Mouse (Mus musculus) limb, embryonic 15.5 days (tissue): ENCODE measurements around the gene Pabpn1l. TPM values are rescaled to one million over a fixed set of nuclear protein-coding genes. Genes with fewer than 3 reads are reported as not detected.

Experiments used
- ATAC-seq: fragments of 200-750 bp; cut with Nextera tagmentation; 2 replicates; pipeline ENCODE4 v1.8.0; 2017; ENCODE audit warnings: low read depth, moderate TSS enrichment; ENCODE audit not compliant: insufficient number of reproducible peaks, low FRiP score, low TSS enrichment
- H3K27ac ChIP-seq: fragments of 300-500 bp; sonication (generic); 2 replicates; pipeline ENCODE4 v1.5.1; 2015; ENCODE audit warnings: moderate library complexity, mild to moderate bottlenecking, inconsistent platforms
- H3K27me3 ChIP-seq: fragments of 300-500 bp; sonication (generic); 2 replicates; pipeline ENCODE4 v1.6.1; 2015; ENCODE audit warnings: inconsistent platforms
- H3K36me3 ChIP-seq: fragments of 300-500 bp; sonication (generic); 2 replicates; pipeline ENCODE4 v1.6.1; 2015; ENCODE audit warnings: inconsistent platforms
- H3K4me1 ChIP-seq: fragments of 300-500 bp; sonication (generic); 2 replicates; pipeline ENCODE4 v1.6.1; 2015; ENCODE audit warnings: inconsistent platforms
- H3K4me2 ChIP-seq: fragments of 300-500 bp; sonication (generic); 2 replicates; pipeline ENCODE4 v1.6.1; 2015; ENCODE audit warnings: mild to moderate bottlenecking, inconsistent platforms
- H3K4me3 ChIP-seq: fragments of 300-500 bp; sonication (generic); 2 replicates; pipeline ENCODE4 v1.5.1; 2015; ENCODE audit warnings: mild to moderate bottlenecking, inconsistent platforms
- H3K9ac ChIP-seq: fragments of 300-500 bp; sonication (generic); 2 replicates; pipeline ENCODE4 v1.6.1; 2015; ENCODE audit warnings: inconsistent platforms
- H3K9me3 ChIP-seq: fragments of 300-500 bp; sonication (generic); 2 replicates; pipeline ENCODE4 v1.6.1; 2016; ENCODE audit warnings: inconsistent platforms
- WGBS: fragments of 180-500 bp; shearing (Covaris S2); methylation state at CpG from one replicate; pipeline ENCODE4 v1.1.7; 2015; 5-methylcytosine and 5-hydroxymethylcytosine counted together
- microRNA-seq: library from miRNA; unstranded; fragments of <30 nt; microRNA quantifications from one replicate; pipeline ENCODE4, GENCODE M21; 2016
- polyA plus RNA-seq: library from polyadenylated mRNA; unstranded; fragments of >200 nt; fragmentation: Nextera tagmentation; extraction: Ambion mirVana; gene quantifications from 2 replicates; pipeline ENCODE4 v1.2.1, GENCODE M21; 2015

Pabpn1l gene
- polyA plus RNA-seq, 1 experiment from 2014 or later: not detected

DNA sequence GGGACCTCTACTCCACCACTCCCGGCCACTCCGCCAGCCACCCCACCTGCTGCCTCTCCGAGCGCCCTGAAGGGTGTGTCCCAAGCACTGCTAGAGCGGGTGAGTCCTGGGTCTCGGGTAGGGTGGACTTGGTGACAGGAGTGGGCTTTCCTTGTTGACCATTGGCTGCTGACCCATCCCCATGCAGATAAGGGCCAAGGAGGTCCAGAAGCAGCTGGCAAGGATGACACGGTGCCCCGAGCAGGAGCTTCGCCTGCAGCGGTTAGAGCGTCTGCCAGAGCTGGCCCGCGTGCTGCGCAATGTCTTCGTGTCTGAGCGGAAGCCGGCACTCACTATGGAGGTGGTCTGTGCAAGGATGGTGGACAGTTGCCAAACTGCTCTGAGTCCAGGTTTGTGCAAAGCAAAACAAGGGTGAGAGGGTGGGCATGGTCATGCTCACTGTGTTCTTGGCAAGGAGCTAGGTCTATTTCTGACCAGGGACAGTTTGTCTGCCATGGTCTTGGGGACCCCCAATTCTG is 50.7 kb downstream of the Pabpn1l start:
- 91% methylated on average over 17 of the region's 17 CpGs for WGBS
- Histone ChIP-seq H3K27ac (no peak overlapping the region), H3K9me3 (no peaks in the 10 kb centered on the region), H3K4me3 (no peak overlapping the region), H3K9ac (no peak overlapping the region), H3K4me1 (peaks cover 49% of the 10 kb centered on the region), H3K36me3 (peaks cover 53% of the 10 kb centered on the region), H3K4me2 (no peak overlapping the region), H3K27me3 (no peaks in the 10 kb centered on the region)
- ATAC-seq: no peak

DNA sequence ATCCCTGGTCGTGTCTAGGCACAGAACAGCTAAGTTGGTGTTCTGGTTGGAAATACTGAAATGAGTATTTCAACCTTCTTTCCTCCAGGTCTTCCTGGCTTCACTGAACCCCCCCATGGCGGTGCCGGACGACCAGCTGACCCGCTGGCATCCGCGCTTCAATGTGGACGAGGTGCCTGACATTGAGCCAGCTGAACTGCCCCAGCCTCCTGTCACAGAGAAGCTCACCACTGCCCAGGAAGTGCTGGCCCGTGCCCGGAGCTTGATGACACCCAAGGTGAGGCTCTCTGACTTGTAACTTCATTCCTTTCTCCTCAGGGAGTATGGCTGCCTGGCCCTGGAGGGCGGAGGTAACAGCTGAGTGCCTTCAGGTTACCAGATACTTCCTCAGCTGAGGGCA is 51.4 kb downstream of the Pabpn1l start:
- peaks cover 49% of the 10 kb centered on the region for H3K4me1 ChIP-seq
- H3K27ac ChIP-seq: no peak overlapping the region
- no peak for ATAC-seq
- no peak overlapping the region for H3K9ac ChIP-seq
- peaks cover 53% of the 10 kb centered on the region for H3K36me3 ChIP-seq
- H3K4me3 ChIP-seq: no peak overlapping the region
- H3K9me3 ChIP-seq: no peaks in the 10 kb centered on the region
- WGBS: 93% methylated on average over 11 of the region's 11 CpGs
- H3K4me2 ChIP-seq: no peak overlapping the region
- no peaks in the 10 kb centered on the region for H3K27me3 ChIP-seq

DNA sequence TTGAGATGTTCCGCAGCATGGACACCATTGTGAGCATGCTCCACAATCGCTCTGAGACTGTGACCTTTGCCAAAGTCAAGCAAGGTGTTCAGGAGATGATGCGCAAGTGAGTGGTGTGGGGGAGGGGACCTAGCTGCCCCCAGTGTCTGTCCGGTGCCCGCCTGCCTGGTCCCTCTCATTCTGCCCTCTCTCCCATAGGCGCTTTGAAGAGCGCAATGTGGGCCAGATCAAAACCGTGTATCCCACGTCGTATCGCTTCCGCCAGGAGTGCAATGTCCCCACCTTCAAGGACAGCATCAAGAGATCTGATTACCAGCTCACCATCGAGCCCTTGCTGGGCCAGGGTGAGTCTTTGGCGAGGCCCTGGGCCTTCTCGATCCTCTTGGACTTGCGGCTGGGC is 52.5 kb downstream of the Pabpn1l start:
- WGBS: 94% methylated on average over 16 of the region's 16 CpGs
- ATAC-seq: no peak
- Histone ChIP-seq H3K36me3 (peaks cover 53% of the 10 kb centered on the region), H3K4me1 (peaks cover 38% of the 10 kb centered on the region), H3K27ac (no peak overlapping the region), H3K4me2 (0 out of 2 replicates have a peak overlapping the region, but pooled peaks have one; percentile 3), H3K4me3 (no peak overlapping the region), H3K9me3 (no peaks in the 10 kb centered on the region), H3K9ac (no peak overlapping the region), H3K27me3 (no peaks in the 10 kb centered on the region)

Small RNA genes within 50 kb of the gene (microRNA-seq; reads per million reads assigned to microRNA genes)
- not detected for gene Mir6396

Other genes starting within 250 kb of the Pabpn1l start
- gene Zc3h18, start 246.1 kb downstream of the Pabpn1l start, polyA plus RNA-seq: 46.8 and 47.5 TPM in 2 replicates
- gene Il17c, start 200.7 kb downstream of the Pabpn1l start, polyA plus RNA-seq: 0.22 TPM in 1 of 2 replicates, not detected in the other
- gene Cyba, start 189.8 kb downstream of the Pabpn1l start, polyA plus RNA-seq: 183 and 190 TPM in 2 replicates
- gene Mvd, start 179.3 kb downstream of the Pabpn1l start, polyA plus RNA-seq: 36.8 and 37.3 TPM in 2 replicates
- 0.84 and 3.3 TPM in 2 replicates for gene Snai3, start 162.0 kb downstream of the Pabpn1l start, polyA plus RNA-seq
- gene Rnf166, start 146.7 kb downstream of the Pabpn1l start, polyA plus RNA-seq: 49.4 and 51.0 TPM in 2 replicates
- gene Ctu2, start 146.6 kb downstream of the Pabpn1l start, polyA plus RNA-seq: 40.8 and 47.6 TPM in 2 replicates
- 17.5 and 23.3 TPM in 2 replicates for gene Piezo1, start 71.4 kb downstream of the Pabpn1l start, polyA plus RNA-seq
- 31.8 and 36.1 TPM in 2 replicates for gene Cdt1, start 54.7 kb downstream of the Pabpn1l start, polyA plus RNA-seq
- 268 and 295 TPM in 2 replicates for gene Aprt, start 45.8 kb downstream of the Pabpn1l start, polyA plus RNA-seq
- 12.0 and 16.6 TPM in 2 replicates for gene Galns, start 11.3 kb downstream of the Pabpn1l start, polyA plus RNA-seq
- gene Trappc2l, start 11.1 kb downstream of the Pabpn1l start, polyA plus RNA-seq: 48.9 and 60.1 TPM in 2 replicates
- 4.6 and 5.1 TPM in 2 replicates for gene Cbfa2t3, start 76.4 kb upstream of the Pabpn1l start, polyA plus RNA-seq
- gene Acsf3, start 152.7 kb upstream of the Pabpn1l start, polyA plus RNA-seq: 17.6 and 18.1 TPM in 2 replicates
- 16.5 and 33.3 TPM in 2 replicates for gene Cdh15, start 225.2 kb upstream of the Pabpn1l start, polyA plus RNA-seq